Mouse (Mus musculus) urinary bladder, adult 2 months (tissue): ENCODE results near the gene Foxj3. TPM values are rescaled to one million over a fixed set of nuclear protein-coding genes. Genes with fewer than 3 reads are reported as not detected.
"Not testable (repeated sequence)": the region's sequence is repeated elsewhere in the genome, so short reads cannot be mapped to it uniquely, and the experiment has no call there.

Experiments used
- DNase-seq: peaks from one replicate; pipeline ENCODE4 v3.0.0; 2022; ENCODE audit warnings: low spot score
- polyA plus RNA-seq: library from polyadenylated mRNA; depleted of rRNA; stranded (reverse); fragments of >200 nt; gene quantifications from 2 replicates; pipeline ENCODE4 v1.2.3, GENCODE M21; 2012; rRNA removed

The Foxj3 gene
- 20.5 and 22.0 TPM in 2 replicates for polyA plus RNA-seq

DNA sequence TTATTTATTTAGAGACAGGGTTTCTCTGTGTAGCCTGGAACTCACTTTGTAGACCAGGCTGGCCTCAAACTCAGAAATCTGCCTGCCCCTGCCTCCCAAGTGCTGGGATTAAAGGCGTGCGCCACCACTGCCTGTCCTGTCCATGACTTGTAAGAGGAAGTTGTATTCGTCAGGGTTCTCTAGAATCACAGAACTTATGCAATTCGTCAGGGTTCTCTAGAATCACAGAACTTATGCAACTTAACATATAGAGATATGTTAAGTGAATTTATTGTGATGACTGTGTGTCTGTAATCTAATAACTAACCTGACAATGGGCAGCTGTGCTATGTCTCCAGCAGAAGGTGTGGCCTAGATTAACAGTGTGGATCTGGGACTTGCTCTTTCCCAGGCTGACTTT is at the start of gene Foxj3:
Foxj3 (plus strand) TSS at position 390 of the 400 bp plus-strand sequence.
- not testable (repeated sequence) for DNase-seq

- no peak for DNase-seq
Measured at GRCm38 (mm10) chr4:119489666-119490065, 47.1 kb upstream of the Foxj3 start.

- DNase-seq: no peak
Measured at GRCm38 (mm10) chr4:119490806-119491205, 46.0 kb upstream of the Foxj3 start.

GRCm38 (mm10) chr4:119492291-119492932 is 44.4 kb upstream of the Foxj3 start, which contains the start of gene Rimkla:
Gene Rimkla (minus strand): TSS chr4:119492628.
- peak; percentile 52 for DNase-seq

DNA sequence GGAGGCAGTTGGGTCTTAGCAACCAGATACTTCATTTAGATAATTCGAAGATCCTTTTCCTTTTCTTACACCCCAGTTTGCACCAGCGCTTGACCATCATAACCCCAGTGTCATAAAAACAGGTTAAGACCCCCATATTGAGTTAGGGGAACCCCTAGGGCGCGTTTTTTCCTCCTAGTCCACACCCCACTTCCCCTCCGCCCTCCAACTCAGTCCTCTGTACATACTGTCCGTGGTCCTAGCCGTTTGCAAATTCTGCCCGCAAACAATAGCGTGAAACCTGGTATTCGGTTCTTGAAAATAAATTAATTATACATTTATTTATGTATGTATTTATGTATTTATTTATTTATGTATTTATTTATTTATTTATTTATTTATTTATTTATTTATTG is 43.9 kb upstream of the Foxj3 start:
- no peak for DNase-seq

GRCm38 (mm10) chr4:119498319-119498848 is 38.4 kb upstream of the Foxj3 start:
- DNase-seq: no peak

GRCm38 (mm10) chr4:119511591-119511990 is 25.2 kb upstream of the Foxj3 start:
- DNase-seq: no peak

DNA sequence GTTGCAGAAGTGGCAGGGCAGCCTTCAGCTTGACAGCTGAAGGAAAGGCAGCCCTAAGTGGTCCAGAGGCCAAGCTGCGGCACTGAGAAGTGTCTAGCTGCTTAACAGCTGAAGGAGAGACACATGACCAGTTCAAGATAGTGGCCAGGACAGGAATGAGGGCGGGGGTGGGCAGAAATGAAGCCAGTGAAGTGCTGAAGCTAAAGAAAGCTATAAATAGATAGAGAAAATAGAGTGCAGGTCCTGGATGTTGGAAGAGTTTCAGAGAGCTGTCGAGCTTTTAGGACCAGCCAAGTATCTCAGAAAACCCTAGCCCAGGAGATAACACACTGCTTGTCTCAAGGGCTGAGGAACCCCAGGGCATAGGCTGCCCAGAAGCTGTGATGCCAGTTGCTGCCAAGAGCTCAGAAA is 24.1 kb upstream of the Foxj3 start:
- no peak for DNase-seq

DNA sequence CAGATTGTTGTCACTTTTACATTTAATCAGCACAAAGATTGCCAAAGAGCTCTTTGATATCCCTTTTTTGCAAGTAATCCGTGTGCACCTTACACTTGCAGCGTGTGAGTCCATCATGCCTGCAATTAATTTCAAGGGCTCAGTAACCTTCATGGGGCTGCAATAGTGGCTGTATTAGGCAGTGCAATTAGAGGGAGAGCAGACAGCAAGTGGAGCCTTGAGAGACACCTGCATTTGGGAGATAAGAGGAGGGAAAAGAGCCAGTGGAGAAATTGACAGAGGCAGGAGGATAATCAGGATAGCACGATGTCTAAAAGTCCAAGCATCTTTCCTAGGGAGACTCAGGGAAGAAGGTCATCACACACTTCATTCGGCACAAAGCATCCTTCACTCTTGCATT is 13.2 kb upstream of the Foxj3 start:
- no peak for DNase-seq

- DNase-seq: no peak
Measured at GRCm38 (mm10) chr4:119524010-119524409, 12.8 kb upstream of the Foxj3 start.

DNA sequence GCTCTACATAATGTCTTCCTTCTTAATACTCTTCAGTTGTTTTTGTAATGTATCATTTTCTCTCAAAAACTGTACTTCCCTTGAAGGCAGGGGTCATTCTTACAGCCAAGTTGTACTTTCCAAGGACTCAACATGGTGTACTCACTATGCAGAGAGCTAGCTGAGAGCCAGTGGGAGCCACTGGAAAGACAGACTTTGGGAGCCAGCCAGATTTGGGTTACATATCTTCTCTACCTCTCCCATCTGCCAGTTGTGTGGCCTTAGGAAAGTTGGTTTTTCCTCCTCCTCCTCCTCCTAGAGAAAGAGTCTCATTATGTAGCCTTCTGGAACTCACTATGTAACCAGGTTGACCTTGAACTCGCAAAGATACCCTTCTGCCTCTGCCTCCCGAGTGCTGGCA is 12.3 kb upstream of the Foxj3 start:
- no peak for DNase-seq

DNA sequence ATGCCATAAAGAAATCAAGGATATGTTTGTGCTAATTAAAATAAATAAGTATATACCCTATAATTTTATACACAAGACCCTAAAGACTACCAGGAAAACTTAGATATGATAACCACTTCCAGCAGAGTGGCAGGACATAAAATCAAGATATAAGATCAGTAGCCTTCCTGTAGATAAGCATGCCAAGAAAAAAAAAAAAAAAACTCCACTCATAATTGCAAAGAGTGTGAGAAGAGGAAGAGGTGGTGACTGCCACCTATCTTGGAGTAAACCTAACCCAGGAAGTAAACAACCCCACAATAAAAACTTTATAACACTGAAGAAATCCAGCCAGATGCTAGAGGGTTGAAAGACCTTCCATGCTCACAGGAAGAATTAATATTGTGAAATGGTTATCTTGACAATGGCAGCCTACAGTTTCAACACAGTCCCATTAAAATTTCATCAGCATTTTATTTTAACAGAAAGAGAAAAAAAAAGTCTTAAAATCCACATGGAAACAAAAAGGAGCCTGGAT is 10.4 kb upstream of the Foxj3 start:
- DNase-seq: no peak

DNA sequence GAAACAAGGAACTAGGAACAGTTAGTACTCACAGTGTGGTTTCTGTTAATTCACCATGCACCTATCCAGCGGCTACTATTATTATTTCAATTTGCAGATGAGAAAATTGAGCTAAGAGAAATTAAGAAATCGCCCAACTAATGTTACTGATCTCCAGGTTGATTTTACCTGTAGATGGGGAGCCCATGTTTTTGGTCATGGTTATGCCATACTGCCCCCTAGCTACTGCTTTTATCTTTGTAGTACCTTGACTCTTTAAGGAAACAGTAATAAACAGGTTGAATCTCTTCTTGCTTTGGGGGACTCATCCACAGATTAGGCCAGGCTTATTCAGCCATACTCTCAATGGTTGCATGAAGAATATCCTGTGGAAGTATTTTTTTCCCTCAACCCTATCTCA is 5.0 kb upstream of the Foxj3 start:
- no peak for DNase-seq

DNA sequence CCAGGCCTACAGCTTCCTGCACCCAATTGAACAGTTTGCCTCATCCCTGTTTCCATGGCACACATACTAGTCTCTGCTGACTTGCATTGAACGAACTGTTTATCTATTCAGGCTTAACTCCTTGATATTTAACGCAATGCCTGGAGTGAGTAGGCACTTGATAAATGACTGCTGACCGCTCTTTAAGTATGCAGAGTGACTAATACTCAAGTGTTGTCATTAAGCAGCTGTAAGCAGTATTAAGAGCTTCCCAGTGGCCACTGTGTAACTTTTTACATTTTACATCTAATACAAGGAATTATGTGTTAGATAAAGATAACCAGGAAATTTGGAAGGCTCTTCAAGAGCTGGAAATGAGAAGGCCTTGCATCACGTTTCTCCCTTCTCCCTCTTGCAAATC is 1.7 kb upstream of the Foxj3 start:
- no peak for DNase-seq

- DNase-seq: no peak
Measured at GRCm38 (mm10) chr4:119537436-119537835, 632 bp downstream of the Foxj3 start.

- peak; percentile 97 for DNase-seq
Measured at GRCm38 (mm10) chr4:119539031-119539824, 2.4 kb downstream of the Foxj3 start, which contains the start of gene Frg2f1. Gene Frg2f1 (minus strand): TSS chr4:119539529.

GRCm38 (mm10) chr4:119539836-119540532 is 3.2 kb downstream of the Foxj3 start:
- DNase-seq: no peak

DNA sequence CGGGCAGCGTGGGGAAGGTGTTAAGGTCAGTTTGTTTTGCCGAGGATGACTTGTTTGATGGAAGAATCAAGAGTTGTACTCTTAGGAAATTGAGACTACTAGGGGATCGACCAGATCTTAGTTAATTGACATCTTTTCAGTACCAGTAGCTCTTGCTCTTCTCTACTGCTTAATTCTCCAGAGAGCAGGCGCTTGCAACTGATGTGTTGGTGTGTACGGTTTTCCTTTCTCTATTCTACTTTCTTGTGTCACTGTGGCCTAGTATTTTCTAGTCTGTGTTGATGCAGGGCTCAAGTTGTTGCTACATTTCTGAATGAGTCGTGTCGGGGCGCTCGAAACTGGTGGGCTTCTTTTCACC is 3.7 kb downstream of the Foxj3 start:
- DNase-seq: no peak

- DNase-seq: no peak
Measured at GRCm38 (mm10) chr4:119550864-119551263, 14.1 kb downstream of the Foxj3 start.

DNA sequence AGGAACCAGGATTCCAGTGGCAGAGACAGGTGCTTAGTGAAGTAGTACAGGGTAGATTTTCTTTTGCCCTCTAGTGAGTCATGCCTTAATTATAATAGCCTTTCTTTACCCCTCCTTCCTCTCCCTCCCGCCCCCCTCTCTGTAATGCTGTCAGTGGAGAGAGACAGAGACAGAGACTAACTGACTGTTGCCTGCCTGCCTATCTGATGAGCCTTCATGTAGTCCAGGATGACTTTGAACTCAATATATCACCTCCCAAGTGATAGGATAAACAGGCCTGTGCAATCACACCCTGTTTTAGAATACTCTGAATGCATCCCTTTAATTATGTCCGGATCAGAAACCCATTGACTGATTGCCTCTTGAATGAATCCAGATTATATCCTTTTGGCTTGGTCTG is 18.7 kb downstream of the Foxj3 start:
- no peak for DNase-seq

DNA sequence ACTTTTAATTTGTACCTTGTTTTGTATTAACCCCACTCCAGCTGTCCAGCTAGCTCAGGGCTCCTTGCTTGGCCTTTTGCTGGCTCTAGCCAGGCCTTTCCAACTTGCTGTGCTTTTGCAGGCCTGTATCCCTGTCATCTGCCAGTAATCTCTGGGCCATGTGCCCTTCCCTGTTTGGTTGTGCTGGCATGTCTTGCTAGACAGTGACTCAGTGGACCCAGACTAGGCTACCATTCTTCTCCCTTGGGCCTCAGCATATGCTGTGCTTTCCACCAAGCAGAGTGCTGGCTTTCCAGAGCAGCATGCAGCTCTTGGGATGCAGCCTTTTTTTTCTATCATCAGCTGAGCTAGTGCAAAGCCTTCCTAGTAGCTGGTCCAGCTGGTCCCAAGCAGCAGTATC is 26.3 kb downstream of the Foxj3 start:
- DNase-seq: no peak

- DNase-seq: no peak
Measured at GRCm38 (mm10) chr4:119566322-119566835, 29.6 kb downstream of the Foxj3 start.
